ENCODE assay signal across 13 mouse cellular contexts in the genomic region with DNA sequence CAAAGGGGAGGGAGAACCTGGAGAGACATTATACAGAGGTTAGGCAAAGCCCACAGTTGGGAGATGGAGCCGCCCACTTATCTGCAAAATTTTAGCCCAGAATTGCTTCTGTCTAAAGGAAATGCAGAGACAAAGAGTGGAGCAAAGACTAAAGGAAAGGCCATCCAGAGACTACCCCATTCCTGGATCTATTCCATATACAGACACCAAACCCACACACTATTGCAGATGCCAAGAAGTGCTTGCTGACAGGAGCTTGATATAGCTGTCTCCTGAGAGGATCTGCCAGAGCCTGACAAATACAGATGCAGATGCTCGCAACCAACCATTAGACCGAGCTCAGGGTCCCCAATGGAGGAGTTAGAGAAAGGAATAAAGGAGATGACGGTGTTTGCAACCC.
"Had no signal": no experiment of that assay in that cellular context is flagged by ENCODE, and none has a peak within 500 bp of the region (broad histone marks: within the 10 kb centered on the region; RNA-seq: fewer than 3 reads in every experiment).

No protein-coding gene starts in this region.

- DNase-seq: gastrocnemius, postnatal 14 days; gastrocnemius, postnatal 36 days; heart, adult 11 months; heart, adult 2 months; heart, postnatal 14 days; heart, postnatal 36 days; kidney, adult 18-20 months; kidney, adult 8-10 months; kidney, postnatal 10 days; kidney, postnatal 25 days; kidney, postnatal 4 days; liver; liver, embryonic 13.5 days had no signal
